23 mouse cellular contexts compared by ENCODE assay signal in genomic region chr11:5807956-5808355, GRCm38 (mm10). TPM values are rescaled to one million over a fixed set of nuclear protein-coding genes. Genes with fewer than 3 reads are reported as not detected.
"Had no signal": no experiment of that assay in that cellular context is flagged by ENCODE, and none has a peak within 500 bp of the region (broad histone marks: within the 10 kb centered on the region; RNA-seq: fewer than 3 reads in every experiment).

No protein-coding gene starts in this region.

- H3K27me3 ChIP-seq: heart, embryonic 13.5 days; heart, embryonic 15.5 days; hindbrain, embryonic 13.5 days; hindbrain, embryonic 15.5 days; limb, embryonic 13.5 days; limb, embryonic 15.5 days; liver, embryonic 12.5 days had no signal

- H3K4me3 ChIP-seq: heart, embryonic 10.5 days; heart, embryonic 13.5 days; heart, embryonic 15.5 days; hindbrain, embryonic 13.5 days; hindbrain, embryonic 15.5 days; layer of hippocampus, adult 2 months; left cerebral cortex, adult 2 months; limb, embryonic 13.5 days; limb, embryonic 15.5 days; liver, embryonic 12.5 days had no signal

- H3K4me2 ChIP-seq: heart, embryonic 13.5 days; heart, embryonic 15.5 days; hindbrain, embryonic 13.5 days; hindbrain, embryonic 15.5 days; limb, embryonic 13.5 days; limb, embryonic 15.5 days; liver, embryonic 12.5 days had no signal

- DNase-seq: gastrocnemius, postnatal 14 days; gastrocnemius, postnatal 36 days; heart, adult 18-20 months; kidney, adult 11 months; kidney, adult 8-10 months; kidney, postnatal 10 days; kidney, postnatal 25 days; kidney, postnatal 4 days; left cerebral cortex, postnatal 4 days had no signal

- H3K27ac ChIP-seq: heart, embryonic 10.5 days; heart, embryonic 13.5 days; heart, embryonic 15.5 days; hindbrain, embryonic 13.5 days; hindbrain, embryonic 15.5 days; hindbrain, postnatal 0 days; layer of hippocampus, adult 2 months; left cerebral cortex, adult 2 months; limb, embryonic 13.5 days; limb, embryonic 15.5 days; liver, embryonic 12.5 days; liver, embryonic 14.5 days had no signal

- H3K9me3 ChIP-seq: heart, embryonic 10.5 days; heart, embryonic 13.5 days; heart, embryonic 15.5 days; hindbrain, embryonic 13.5 days; hindbrain, embryonic 15.5 days; limb, embryonic 13.5 days; limb, embryonic 15.5 days; liver, embryonic 12.5 days had no signal

- H3K9ac ChIP-seq: heart, embryonic 13.5 days; heart, embryonic 15.5 days; hindbrain, embryonic 13.5 days; hindbrain, embryonic 15.5 days; limb, embryonic 13.5 days; limb, embryonic 15.5 days; liver, embryonic 12.5 days; liver, embryonic 14.5 days had no signal

- H3K36me3 ChIP-seq: heart, embryonic 10.5 days; heart, embryonic 13.5 days; heart, embryonic 15.5 days; hindbrain, embryonic 13.5 days; hindbrain, embryonic 15.5 days; limb, embryonic 13.5 days; limb, embryonic 15.5 days; liver, embryonic 12.5 days had no signal

RNA-seq across cellular contexts. Expression of gene Pgam2, which starts 4.4 kb away (rescaled TPM):
- total RNA-seq: hematopoietic stem cell, adult 5-6 weeks had no signal
- polyA plus RNA-seq: liver, adult 2 months had no signal
